Mouse (Mus musculus) left cerebral cortex, postnatal 10 days (tissue): ENCODE results near the gene Pnmal1. TPM values are rescaled to one million over a fixed set of nuclear protein-coding genes. Genes with fewer than 3 reads are reported as not detected.
A peak's percentile ranks its signal among the peaks of the same experiment; 100 is the strongest.

Experiments
- DNase-seq, 2 experiments: peaks; one replicate each; pipeline ENCODE4 v3.0.0; 2021 to 2022; ENCODE audit warnings: low spot score in 2 of 2, mixed read lengths in 1 of 2; ENCODE audit errors: extremely low spot score in 1 of 2
- intact Hi-C: fragments of 180-260 bp; cut with DNase I; formaldehyde crosslinking; loops from one replicate; pipeline ENCODE4 v1.15.1; 2025
- total RNA-seq, 2 experiments: library from RNA; stranded (reverse); gene quantifications; 2 replicates each; pipeline ENCODE4 v1.2.3; 2021

Gene Pnmal1
- total RNA-seq, 2 experiments from 2014 or later = 68.6 to 68.8 TPM

DNA sequence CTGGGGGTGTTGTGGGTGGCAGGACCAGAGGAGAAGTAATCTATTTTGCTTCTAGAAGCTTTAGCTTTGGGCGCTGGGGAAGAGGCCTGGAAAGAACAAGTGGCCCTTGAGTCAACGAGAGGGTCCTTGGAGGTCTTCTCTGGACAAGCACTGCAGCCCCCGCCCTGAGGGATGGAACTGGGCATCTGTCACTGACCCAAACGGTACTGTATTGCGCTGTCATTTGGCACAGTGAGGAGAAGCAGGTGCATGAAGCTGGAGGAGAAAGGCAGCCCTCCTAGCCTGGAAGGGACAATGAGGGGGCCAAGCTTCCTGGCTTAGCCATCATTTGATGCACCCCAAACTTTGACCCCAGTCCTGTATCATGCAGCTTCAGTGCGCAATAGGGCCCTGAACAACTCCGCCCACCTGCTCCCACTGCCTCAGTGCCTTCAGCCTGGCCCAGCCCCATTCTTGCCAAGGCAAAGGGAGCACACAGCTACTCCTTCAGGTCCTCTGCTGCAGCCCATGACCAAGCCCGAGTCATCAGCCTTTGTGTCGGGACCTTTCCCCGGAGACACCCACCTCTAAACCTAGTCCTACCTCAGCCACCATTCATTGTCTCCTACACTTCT, 37.0 kb upstream of the Pnmal1 start:
- intact Hi-C loops = no loop called here
- DNase-seq = peak in 1 of 2 experiments; percentile 68

DNA sequence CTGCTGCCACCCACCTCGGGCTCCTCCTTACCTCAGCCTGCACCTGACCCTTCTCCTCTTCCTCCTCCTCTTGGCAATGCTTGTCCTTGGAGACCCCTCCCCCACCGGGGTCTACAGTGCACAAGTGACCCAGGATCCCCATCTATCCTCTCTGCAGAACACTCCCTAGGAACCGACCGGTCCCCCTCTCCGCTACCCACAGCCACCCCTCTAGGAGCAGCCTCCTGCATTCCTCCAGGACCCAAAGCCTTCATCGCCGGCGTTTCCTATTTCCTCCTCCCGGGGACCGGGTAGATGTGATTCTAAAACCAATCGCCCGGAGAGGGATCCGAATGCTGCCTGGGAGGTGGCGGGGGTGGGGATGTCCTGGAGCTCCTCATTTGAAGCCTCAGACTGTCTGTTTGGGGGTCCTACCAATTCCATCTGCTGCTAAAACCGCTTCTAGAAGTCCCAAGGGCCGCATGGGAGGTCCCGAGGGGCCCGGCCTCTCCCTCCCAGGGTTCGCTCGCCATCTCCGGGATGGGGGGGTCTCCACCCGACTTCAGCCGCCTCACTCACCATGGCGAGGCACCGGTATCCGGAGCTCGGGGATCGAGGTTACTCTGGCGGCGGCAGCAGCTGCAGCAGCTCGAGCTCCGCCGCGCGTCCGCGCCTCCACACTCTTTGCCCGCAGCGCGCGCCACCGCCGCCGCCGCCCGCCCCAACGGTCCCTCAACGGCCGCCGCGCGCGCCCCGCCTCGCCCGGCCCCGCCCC, 36.0 kb upstream of the Pnmal1 start:
- intact Hi-C loops = no loop called here
- DNase-seq = peak in 1 of 2 experiments; percentile 74

DNA sequence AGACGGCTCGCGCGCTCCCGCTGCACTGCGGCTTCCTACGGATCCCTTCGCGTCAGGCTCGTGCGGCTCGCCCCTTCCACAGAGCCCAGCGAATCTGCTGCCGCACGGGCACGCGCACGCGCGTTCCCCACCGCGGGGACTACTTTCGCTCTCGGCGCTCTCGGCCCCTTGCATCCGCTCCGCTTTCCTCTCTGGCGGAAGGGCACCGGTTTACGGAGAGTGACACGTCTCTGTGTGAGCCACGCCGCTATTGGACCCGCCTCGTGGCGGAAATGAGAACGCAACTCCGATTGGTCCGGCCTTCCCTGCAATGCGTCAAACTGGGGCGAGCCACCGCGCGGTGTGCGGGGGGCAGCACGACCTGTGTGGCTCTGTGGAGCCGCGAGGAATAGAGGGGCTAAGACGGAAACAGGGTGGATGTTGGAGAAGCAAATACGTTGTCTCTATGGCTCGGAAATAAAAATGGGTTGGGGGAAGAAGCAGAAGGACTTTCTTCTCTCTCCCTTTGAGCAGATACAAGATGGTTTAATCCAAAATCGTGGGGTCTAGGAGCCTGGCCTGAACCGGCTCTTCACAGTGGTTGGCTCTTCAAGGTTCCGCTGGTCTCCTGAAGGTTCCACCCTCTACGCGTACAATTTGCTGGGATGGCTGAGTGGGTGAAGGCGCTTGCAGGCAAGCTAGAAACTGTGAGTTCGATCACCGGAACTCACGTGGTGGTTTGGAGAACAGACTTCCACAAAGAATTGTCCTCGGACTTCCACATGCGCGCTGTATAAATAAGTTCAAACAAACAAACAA, 35.2 kb upstream of the Pnmal1 start, which contains the start of gene Calm3:
Gene Calm3 (minus strand): TSS at position 78 of the 798 bp plus-strand sequence.
- peak; percentile 99 to 100 for DNase-seq
- intact Hi-C loops = no loop called here

DNA sequence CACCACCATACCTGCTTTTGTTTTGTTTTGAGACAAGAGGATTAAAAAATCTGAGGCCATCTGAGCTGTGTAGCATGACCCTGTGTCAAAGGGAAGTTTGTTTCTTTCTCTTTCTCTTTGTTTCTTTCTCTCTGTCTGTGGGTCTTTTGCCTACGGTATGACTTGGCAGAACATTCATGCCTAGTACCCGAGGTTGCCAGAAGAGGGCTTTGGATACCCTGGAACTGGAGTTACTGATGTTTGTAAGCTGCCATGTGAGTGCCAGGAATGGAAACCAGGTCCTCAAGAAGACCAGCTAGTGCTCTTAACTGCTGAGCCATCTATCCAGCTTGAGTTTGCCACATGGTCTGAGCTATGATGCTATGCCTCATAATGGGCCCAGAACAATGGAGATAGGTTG, 31.1 kb upstream of the Pnmal1 start:
- intact Hi-C loops = no loop called here
- no peak for DNase-seq

DNA sequence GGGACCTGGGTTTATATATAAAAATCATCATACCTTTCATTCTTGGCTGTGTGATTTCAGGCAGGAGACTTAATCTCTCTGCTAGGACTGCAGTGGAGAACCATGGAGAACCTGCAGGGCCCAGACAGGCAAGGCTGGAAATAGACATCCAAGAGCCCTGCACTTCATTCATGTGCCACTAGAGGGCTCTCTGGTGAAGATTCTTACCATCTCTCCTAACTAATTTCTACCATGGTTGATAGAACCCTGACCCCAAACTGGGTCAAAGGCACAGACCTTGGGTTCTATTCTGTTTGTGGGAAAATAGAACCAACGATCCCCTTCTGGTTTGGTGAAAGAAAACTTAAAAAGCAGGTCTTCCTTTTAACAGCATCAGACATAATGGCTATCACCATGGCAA, 28.6 kb upstream of the Pnmal1 start:
- intact Hi-C loops = loop anchor here (5.0 kb wide), 1 partner anchor 126 kb away; no protein-coding TSS in a partner anchor
- DNase-seq = peak; percentile 75 to 79

DNA sequence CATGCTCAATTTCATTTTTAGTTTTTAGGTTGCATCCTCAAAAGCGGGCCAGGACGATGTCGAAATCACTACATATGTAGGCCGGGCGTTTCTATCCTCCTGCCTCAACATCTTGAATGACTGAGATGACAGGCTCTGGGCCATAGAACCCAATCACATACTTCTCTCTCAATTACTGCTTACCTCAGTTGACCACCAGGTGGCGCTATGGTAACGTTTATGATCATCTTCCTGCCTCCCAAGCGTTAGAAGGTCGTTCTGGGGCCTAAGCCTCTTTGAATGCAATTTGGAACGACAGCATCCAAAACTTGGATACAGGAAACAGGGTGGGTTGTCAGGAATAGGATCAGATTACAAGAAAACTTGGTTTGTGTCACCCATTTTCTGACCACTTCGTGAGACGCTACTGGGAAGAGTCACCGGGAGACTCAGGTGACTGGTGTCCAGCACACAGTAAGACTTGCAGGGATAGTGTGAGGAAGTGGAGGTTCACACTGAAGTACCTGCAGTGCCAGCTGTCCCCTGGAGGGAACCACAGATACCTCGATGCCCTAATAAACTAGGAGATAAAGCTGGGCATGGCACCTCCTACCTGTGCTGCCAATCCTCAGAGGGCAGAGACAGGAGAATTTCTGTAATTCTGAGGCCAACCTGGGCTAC, 27.4 kb upstream of the Pnmal1 start:
- DNase-seq = peak; percentile 85 to 92
- intact Hi-C loops = loop anchor here (1.0 to 5.0 kb wide), 3 partner anchors 18 to 125 kb away; no protein-coding TSS in a partner anchor

DNA sequence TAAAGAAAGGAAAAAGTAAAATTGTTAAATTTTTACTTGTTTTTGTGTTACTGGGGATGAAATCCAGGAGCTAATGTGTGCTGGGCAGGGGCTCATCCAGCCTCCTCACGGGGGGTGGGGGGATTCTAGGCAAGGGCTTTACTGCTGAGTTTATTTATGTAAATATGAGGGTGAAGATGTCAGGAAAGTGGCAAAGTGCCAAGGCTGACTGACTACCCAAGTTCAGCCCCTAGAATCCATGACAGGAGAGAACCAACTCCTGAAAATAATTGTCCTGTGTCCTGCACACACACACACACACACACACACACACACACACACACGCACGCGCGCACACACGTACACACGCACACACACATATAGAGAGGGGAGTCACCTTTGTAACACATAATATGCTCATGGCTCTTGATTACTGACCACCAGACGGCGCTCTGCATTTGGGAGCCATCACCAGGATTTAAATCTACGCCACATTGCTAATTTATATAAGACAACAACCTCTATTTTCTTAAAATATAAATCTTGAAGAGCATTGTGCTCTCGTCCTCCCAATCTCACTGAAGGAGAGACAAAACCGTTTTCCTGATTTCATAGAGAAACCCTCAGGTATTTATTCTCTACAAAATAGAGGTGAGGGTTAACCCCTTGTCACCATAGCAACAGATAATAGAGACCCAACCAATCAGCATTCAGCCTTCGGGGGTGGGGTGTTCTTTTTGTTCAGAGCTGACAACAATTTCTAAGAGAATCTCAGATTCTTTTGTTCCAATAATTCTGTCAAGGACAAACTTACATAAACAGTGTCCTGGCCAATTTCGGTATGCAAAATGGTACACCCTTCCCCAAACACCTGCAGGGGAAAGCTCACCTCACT, 26.5 kb upstream of the Pnmal1 start:
- intact Hi-C loops = loop anchor here (1.0 to 5.0 kb wide), 3 partner anchors 17 to 124 kb away; no protein-coding TSS in a partner anchor
- DNase-seq = peak in 1 of 2 experiments; percentile 75

DNA sequence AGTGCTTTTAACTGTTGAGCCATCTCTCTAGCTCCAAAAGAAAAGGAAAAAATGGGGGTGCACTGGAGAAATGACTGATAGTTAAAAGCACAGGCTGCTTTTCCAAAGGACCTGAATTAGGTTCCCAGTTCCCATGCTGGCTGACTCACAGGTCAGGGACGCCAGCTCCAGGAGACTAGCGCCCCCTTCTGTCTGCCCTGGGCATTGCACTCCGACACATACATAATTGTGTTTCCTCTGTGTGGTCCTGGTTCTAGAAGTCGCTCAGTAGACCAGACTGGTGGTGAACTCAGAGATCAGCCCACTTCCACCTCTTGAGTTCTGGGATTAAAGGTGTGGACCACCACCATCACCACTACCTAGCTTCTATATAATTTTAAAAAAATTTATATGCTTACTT, 22.2 kb upstream of the Pnmal1 start:
- intact Hi-C loops = no loop called here
- no peak for DNase-seq

DNA sequence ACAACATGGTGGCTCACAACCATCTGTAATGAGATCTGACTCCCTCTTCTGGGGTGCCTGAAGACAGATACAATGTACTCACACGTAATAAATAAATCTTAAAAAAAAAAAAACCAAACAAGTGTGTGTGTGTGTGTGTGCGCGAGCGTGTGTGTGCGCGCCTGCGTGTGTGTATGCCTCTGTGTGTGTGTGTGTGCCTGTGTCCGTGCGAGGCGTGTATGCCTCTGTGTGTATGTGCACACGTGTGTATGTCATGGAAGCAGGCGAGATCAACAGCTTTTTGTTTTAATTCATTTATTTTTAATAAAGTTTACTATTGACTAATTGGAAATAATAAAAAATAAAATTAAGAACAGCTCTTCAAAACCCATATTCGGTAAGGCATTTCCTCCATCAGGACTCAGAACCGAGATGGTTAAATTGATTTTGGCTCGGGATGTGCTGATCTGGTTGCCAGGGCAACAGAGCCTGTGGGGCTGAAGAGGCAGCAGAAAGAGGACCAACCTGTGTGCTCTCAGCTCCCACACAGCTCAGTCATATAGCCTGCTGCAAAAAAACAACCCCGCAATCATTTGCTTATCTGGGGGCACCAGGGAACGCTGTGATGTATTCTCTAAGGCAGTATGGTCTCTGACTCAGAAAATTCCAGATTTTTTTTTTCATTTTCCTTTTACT, 21.2 kb upstream of the Pnmal1 start:
- intact Hi-C loops = no loop called here
- DNase-seq = peak in 1 of 2 experiments; percentile 74

DNA sequence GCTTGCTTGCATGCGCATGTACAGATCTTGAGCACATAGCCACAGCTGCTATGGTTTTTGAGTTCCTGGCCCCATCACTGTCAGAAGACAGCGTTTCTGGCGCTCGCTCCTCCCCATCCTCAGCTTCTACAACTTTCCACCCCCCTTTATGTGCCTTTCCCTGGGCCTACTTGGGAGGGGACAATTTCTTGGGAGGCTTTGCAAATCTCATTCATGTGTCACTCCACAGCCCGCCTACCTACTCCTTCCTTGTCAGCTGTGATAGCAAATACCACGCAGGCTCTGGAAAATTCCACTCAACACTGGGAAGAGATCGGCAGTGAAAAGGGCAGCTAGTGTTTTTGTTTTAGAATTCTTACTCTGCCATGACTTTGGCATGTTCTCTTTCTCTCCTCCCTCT, 19.2 kb upstream of the Pnmal1 start:
- no peak for DNase-seq
- intact Hi-C loops = no loop called here

DNA sequence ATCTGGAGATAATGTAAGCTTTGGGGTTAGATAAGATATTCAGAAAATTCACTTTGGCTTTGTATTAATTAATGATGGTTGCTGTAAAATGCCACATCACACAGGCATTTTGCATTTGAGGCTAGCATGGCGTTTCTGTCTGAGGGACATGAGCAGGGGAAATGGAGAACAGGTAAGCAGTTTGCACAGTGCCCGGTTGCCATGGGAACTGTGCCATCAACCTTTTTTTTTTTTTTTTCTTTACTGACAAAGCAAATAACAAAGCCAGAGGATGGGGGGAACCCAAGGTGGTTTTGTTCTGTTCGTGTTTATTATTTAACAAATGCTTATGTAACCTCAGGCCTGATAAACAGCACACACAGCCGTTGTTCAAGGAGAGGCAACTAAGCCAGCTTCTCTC, 16.6 kb upstream of the Pnmal1 start:
- DNase-seq = no peak
- intact Hi-C loops = no loop called here

DNA sequence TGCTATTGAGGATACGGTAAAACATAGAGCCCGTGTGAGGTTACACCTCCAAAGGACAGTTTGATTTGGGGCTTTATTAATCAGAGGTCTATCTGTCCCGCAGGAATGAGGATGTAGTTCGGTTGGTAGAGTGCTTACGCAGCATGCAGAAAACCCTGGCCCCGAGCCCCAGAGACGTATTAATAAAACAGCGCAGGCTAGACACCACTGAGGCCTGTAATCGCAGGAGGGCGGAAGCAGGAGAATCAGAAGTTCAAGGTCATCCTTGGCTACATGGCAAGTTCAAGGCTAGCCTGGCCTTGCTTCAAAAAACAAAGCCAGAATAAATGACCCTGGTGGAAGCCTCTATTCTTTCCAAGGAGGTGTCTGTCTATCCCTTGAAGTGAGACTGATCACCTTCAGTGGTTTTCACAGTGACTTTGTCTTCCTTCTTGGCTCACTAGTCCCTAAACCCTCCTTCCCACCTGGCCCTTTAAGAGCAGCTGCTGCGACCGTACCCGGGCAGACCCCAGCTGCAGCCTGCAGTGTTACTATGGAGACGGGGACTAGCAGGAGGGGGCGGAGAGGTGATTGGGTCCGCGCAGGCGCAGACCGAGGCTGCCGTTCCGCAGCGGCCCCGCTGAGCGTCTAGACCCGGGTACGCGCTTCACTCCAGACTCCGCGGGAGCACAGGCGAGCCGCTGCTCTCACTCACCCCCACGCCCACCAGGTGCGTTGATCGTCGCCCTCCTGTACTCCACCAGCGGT, 15.2 kb upstream of the Pnmal1 start, which contains the start of gene Pnmal2:
Gene Pnmal2 (plus strand): TSS at position 622 of the 747 bp plus-strand sequence.
- intact Hi-C loops = no loop called here

DNA sequence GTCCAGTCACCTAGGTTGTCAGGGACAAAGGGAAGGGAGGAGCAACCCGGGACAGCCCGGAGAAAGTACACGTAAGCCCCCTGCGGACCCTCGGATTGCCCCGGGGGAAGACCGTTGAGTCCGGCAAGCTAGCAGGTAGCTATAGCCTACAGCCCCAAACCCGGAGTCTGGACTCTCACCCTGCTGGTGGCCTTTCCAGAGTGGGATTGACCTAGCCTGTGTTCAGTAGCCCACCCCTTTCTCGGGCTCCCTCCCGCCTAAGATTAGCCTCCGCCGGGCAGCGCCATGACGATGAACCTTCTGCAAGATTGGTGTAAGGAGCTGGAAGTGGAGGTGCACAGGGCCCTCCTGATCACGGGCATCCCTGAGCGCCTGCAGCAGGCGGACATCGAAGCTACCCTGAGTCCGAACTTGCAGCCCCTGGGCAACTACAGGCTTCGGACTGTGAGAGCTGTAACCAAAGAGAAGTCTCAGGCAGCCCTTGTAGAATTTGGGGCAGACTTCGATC, 14.6 kb upstream of the Pnmal1 start:
- DNase-seq = peak in 1 of 2 experiments; percentile 47
- intact Hi-C loops = no loop called here

More for the DNA sequence above, 15.2 kb upstream of the Pnmal1 start, which contains the start of gene Pnmal2:
- DNase-seq = peak; percentile 91 to 93

DNA sequence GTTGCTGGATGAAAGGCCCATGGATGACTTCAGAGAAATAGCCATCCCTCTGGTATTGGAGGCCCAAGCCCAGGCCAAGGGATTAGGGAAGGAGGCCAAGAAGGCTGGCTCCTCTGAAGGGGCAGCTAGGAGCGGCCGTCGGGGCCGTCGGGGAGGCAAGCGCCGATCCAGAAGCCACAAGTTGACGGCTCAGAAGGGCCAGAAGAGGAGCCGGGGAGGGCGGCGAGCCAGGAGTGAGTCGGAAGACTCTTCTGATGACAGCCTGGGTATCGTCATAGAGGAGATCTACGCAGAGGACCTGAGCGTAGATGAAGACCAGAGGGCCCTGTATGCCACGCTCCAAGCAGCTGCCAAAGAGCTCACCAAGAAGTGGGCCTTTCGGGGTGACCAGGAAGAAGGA, 14.1 kb upstream of the Pnmal1 start:
- intact Hi-C loops = no loop called here
- DNase-seq = peak in 1 of 2 experiments; percentile 59

DNA sequence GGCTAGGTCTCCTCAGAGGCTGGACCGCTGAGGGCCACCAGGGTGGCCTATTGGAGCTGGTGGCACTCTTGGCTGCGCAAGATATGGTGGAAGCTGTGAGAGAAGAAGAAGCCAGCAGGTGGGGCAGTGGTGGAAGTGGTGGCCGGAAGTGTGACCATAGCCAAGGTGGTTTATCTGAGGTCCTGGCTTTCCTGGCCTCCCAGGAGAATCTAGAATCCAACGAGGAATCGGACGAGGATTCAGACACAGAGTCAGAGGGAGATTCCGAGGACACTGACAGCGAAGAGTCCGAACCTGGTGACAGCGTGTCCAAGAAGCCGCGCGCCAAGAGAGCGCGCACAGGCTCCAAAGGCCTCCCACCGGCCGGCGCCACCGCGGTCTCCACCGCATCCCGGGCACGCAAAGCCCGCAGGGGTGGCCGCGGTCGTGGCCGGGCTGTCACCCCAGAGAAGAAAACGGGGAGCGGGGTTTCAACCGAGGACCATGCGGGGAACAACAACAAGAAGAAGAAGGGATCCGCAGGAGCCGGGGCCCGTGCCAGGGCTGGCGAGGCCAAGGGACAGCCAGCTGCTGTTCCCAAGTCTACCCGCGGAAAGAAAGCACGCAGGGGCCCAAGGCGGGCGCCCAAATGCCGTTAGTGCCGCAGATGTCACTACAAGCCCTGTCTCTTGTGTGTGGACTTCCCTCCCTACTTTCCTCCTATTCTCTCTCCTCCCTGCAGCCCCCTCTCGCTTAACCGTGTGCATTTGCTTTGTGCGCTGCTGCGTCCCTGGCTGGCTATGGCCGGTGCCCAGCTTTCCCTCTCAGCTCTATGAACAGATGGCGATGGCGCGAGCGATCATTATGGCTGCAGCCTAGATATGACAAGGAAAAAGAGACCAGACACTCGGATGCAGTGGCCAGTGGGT, 12.8 kb upstream of the Pnmal1 start:
- intact Hi-C loops = no loop called here
- DNase-seq = peak in 1 of 2 experiments; percentile 61
